In the genomic region with DNA sequence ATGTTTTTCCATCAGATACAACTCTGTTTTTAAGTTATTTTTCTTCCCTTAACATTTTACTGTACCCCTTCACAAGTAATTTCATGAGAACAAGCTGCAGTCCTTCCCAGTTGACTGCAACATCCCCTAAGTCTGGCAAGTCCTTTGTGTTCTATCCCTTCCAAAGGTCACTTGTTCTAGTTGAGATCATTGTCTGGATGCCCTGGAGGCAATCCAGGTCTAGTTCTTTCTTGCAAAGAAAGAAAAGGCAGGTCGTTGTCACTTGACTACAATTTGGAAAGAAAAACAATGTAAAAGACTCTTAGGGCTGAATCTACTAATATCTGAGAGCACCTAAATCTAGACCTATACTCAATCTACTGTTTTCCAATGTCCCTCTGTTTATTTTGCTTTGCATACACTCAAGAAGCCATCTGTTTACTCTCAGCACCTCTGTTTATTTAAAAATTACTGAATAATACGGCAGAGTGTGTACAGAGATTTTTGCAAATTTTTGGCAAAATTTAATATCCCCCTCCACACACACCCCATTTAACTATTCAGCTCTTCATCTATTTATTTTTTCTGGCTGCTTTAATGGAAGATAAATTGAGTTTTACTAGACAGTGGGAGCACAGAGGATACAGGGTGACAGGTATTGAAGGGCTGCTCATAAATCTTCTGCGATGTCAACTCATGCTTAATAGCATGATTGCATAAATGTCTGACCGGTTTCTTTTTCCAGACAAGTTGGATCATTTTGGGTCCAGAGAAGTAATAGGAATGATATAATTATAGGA, we compare ENCODE assay signal across 17 mouse cellular contexts.
A peak's percentile ranks its signal among the peaks of the same experiment; 100 is the strongest.
DNase-seq lines count a peak whose midpoint lies in the region; ATAC-seq and TF ChIP-seq lines count a peak whose summit lies in the region.
"Had no signal": no experiment of that assay in that cellular context is flagged by ENCODE, and none has a peak within 500 bp of the region (broad histone marks: within the 10 kb centered on the region; RNA-seq: fewer than 3 reads in every experiment).

No protein-coding gene starts in this region.

- H3K4me2 ChIP-seq in stomach, postnatal 0 days (replicated peaks; ENCODE audit: low read depth), result no peak overlapping the region
- H3K4me2 ChIP-seq: embryonic facial prominence, embryonic 15.5 days; limb, embryonic 12.5 days; midbrain, embryonic 15.5 days; neural tube, embryonic 12.5 days had no signal

- DNase-seq in kidney, adult 2 months, result peak; percentile 39
- no peak for DNase-seq in kidney, adult 18-20 months
- DNase-seq in urinary bladder, postnatal 14 days (ENCODE audit: low spot score), result peak; percentile 46
- no peak for DNase-seq in urinary bladder, adult 2 months (ENCODE audit: low spot score)
- DNase-seq in gonadal fat pad, adult 2 months (ENCODE audit: low read depth), result peak; percentile 44
- DNase-seq in urinary bladder, postnatal 36 days (ENCODE audit: low spot score in 2 of 2), result peak; percentile 2 to 27
- DNase-seq in stomach, postnatal 0 days (ENCODE audit: low spot score), result no peak
- DNase-seq in cerebellum, adult 11-12 months, result no peak
- DNase-seq: cerebellum, adult 2 months; retina, postnatal 1 day; spleen, adult 18-20 months had no signal

- TF ChIP-seq EP300 in stomach, postnatal 0 days (optimal IDR thresholded peaks at IDR 0.05), result no peak

- no peaks in the 10 kb centered on the region for H3K4me1 ChIP-seq in kidney, adult 2 months (ENCODE audit: control insufficient read depth, insufficient read depth, low read length)
- H3K4me1 ChIP-seq in stomach, postnatal 0 days (replicated peaks; ENCODE audit: control insufficient read depth, insufficient read depth), result no peaks in the 10 kb centered on the region
- H3K4me1 ChIP-seq: embryonic facial prominence, embryonic 15.5 days; limb, embryonic 12.5 days; midbrain, embryonic 15.5 days; neural tube, embryonic 12.5 days had no signal

- no peak overlapping the region for H3K4me3 ChIP-seq in kidney, adult 2 months (ENCODE audit: insufficient read depth, low read depth, low read length)
- H3K4me3 ChIP-seq in stomach, postnatal 0 days (ENCODE audit: low read depth, low read length), result no peak overlapping the region
- H3K4me3 ChIP-seq: embryonic facial prominence, embryonic 15.5 days; limb, embryonic 12.5 days; midbrain, embryonic 15.5 days; neural tube, embryonic 12.5 days had no signal

- no peak overlapping the region for H3K9ac ChIP-seq in stomach, postnatal 0 days (ENCODE audit: low read length)
- H3K9ac ChIP-seq: embryonic facial prominence, embryonic 15.5 days; limb, embryonic 12.5 days; midbrain, embryonic 15.5 days; neural tube, embryonic 12.5 days had no signal

- no peaks in the 10 kb centered on the region for H3K9me3 ChIP-seq in stomach, postnatal 0 days (ENCODE audit: control insufficient read depth, low read length)
- H3K9me3 ChIP-seq: embryonic facial prominence, embryonic 15.5 days; limb, embryonic 12.5 days; midbrain, embryonic 15.5 days; neural tube, embryonic 12.5 days had no signal

- H3K36me3 ChIP-seq in kidney, adult 2 months (ENCODE audit: control insufficient read depth, insufficient read depth, low read length), result no peaks in the 10 kb centered on the region
- H3K36me3 ChIP-seq in stomach, postnatal 0 days (ENCODE audit: control insufficient read depth, insufficient read depth, low read length), result no peaks in the 10 kb centered on the region
- H3K36me3 ChIP-seq: embryonic facial prominence, embryonic 15.5 days; limb, embryonic 12.5 days; midbrain, embryonic 15.5 days; neural tube, embryonic 12.5 days had no signal

- no peak for TF ChIP-seq POLR2A in kidney, adult 2 months (IDR thresholded peaks at IDR 0.05; ENCODE audit: low read depth, low read length)

- ATAC-seq in stomach, postnatal 0 days (ENCODE audit: low FRiP score, low TSS enrichment), result no peak
- ATAC-seq: forebrain, embryonic 14.5 days; inflammation-experienced regulatory T-cells, adult 6 months; midbrain, embryonic 15.5 days had no signal

- 63% methylated on average over 4 of the region's 4 CpGs for WGBS in kidney, adult 2 months
- 50% methylated on average over 4 of the region's 4 CpGs for WGBS in stomach, postnatal 0 days

- H3K27ac ChIP-seq in kidney, adult 2 months (ENCODE audit: insufficient read depth, low read depth, low read length), result no peak overlapping the region
- H3K27ac ChIP-seq in stomach, postnatal 0 days (replicated peaks), result no peak overlapping the region
- H3K27ac ChIP-seq: embryonic facial prominence, embryonic 15.5 days; limb, embryonic 12.5 days; midbrain, embryonic 15.5 days; neural tube, embryonic 12.5 days had no signal

- no peaks in the 10 kb centered on the region for H3K27me3 ChIP-seq in kidney, adult 2 months (replicated peaks; ENCODE audit: control insufficient read depth, insufficient read depth, low read length)
- H3K27me3 ChIP-seq in stomach, postnatal 0 days (ENCODE audit: control insufficient read depth, insufficient read depth, low read length), result no peaks in the 10 kb centered on the region
- H3K27me3 ChIP-seq: embryonic facial prominence, embryonic 15.5 days; limb, embryonic 12.5 days; midbrain, embryonic 15.5 days; neural tube, embryonic 12.5 days had no signal

- no peak for TF ChIP-seq CTCF in kidney, adult 2 months (conservative IDR thresholded peaks at IDR 0.05; ENCODE audit: insufficient read depth, insufficient read length, low read depth, low read length)
- no peak for TF ChIP-seq CTCF in stomach, postnatal 0 days (IDR thresholded peaks at IDR 0.05; ENCODE audit: low read depth)

Comparison
In these comparisons a context has a peak if more than half of its experiments do, and no peak if none do; other contexts are left out.
1. DNase-seq: peak in kidney, adult 2 months (single experiment), urinary bladder, postnatal 14 days (single experiment), gonadal fat pad, adult 2 months (single experiment) and urinary bladder, postnatal 36 days (2 of 2); none in kidney, adult 18-20 months (single experiment), urinary bladder, adult 2 months (single experiment), stomach, postnatal 0 days (single experiment) and cerebellum, adult 11-12 months (single experiment).